Mouse (Mus musculus) MEL (cell line): Measurements from ENCODE around the gene Lmntd1.

Experiments
- GATA1 ChIP-seq: IDR thresholded peaks from 2 replicates; pipeline ENCODE4 v1.6.1; 2011; ENCODE audit warnings: low read depth, low read length, improper control_type of control experiment
- POLR2A ChIP-seq, 2 experiments: IDR thresholded peaks; 2 replicates each; pipeline ENCODE4 v1.6.1; 2011 to 2012; ENCODE audit warnings: low read length in 2 of 2, mild to moderate bottlenecking in 2 of 2, control low read depth in 1 of 2, improper control_type of control experiment in 1 of 2, low read depth in 1 of 2, moderate library complexity in 1 of 2; ENCODE audit not compliant: control insufficient read depth in 1 of 2, insufficient read depth in 1 of 2, poor library complexity in 1 of 2
- ZC3H11A ChIP-seq: IDR thresholded peaks from 2 replicates; pipeline ENCODE4 v1.6.1; 2012; ENCODE audit warnings: low read depth, mild to moderate bottlenecking, inconsistent platforms, low read length, improper control_type of control experiment

- TF ChIP-seq POLR2A (IDR thresholded peaks at IDR 0.05; ENCODE audit: control insufficient read depth in 1 of 2, insufficient read depth in 1 of 2, low read depth in 1 of 2, low read length in 2 of 2, poor library complexity in 1 of 2) (no peak), GATA1 (no peak), ZC3H11A (no peak)
These were observed 41.6 kb upstream of the Lmntd1 start for GRCm38 (mm10) chr6:145655678-145656077.
